Mouse (Mus musculus): Measurements from ENCODE around the gene Dnaic1.
A peak's percentile ranks its signal among the peaks of the same experiment; 100 is the strongest.

The Dnaic1 gene

DNA sequence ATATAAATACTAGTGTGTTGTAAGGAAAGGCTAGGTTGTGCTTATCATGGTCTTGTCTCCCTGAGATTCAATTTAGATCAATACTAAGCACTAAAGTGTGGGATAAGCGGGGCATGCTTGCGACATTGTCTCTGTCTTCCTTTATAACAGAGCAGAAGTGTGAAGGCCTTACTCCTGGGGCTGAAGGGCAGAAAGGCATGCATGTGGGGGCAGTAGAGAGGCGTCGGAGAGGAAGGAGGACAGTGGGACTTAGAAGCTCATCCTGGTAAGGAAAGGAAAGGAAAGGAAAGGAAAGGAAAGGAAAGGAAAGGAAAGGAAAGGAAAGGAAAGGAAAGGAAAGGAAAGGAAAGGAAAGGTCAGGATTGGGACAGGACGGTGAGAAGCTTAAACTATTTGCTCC is 1.9 kb downstream of the Dnaic1 start:
- DNase-seq (ENCODE audit: low spot score in 2 of 2): no peak

DNA sequence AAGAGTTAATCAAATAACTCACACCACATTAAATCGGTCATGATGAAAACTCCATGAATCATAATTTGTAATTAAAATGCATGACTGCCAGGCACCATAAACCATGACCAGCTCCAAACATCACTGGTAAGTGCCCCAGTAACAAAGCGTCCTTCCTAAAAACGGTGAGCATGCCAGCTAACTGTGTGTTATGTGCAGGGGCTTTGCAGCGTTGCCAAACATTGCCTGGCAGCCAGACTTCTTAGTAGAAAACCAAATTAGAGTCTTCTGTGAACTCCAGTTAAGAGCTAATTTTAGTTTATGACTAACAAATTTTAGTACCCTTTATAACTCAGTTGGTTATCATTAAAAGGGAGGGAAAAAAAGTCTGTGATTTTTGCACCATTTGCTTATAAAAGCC is 3.9 kb downstream of the Dnaic1 start:
- DNase-seq (ENCODE audit: low spot score in 2 of 2): no peak

DNA sequence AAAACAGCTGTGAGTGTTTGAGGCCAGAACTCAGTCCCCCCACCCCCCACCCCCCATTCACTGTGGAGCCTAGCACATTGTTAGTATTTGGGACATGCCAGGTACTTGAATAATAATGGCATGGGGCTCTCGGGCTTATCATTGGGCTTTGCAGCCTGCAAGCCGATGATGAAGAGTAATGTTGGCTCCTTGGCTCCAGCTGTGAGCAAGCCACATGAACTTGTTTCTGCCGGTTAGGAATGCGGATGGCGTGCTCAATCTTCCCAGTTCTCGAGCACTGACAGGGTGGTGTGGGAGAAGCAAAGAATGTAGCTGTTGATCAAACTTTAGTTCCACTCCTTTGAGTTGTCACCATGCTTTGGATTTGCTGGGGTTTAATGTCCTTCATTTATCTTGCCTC is 6.3 kb downstream of the Dnaic1 start:
- DNase-seq (ENCODE audit: low spot score in 2 of 2): no peak

DNA sequence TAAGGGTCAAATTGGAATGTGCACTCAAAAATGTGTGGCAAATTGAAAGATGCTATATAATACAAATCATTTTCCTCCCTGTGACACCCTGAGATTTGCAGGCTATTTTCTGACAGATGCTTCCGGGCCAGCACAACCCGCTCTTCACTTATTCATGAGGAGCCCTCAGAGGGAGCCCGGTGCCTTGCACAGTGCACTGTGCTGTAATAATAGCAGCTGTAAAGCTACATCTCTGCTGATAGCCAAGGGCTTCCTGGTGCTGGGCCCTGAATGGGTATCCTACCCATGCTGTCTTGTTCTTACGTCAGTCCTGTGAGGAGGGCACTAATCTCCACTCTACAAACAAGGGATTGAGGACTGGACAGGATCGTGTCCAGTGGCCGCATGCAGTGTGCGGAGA is 13.8 kb downstream of the Dnaic1 start:
- no peak for DNase-seq (ENCODE audit: low spot score in 2 of 2)

DNA sequence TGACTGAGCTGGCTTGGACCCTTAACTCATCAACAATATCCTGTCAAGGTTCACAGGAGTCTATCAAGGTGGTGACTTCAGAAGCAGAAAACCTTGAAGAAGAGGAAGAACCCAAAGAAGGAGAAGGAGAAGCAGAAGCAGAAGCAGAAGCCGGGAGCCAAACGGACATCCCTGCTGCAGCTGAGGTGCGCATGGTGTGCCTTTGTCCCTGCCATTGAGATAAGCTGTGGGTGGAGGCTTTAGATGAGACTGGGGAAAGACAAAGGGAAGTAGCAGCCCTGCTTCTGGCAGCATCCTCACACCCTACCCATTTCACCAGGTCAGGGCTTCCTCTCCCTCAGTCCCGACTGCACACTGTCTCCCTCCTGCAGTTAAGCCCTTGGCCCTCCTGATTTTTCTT is 33.2 kb downstream of the Dnaic1 start:
- no peak for DNase-seq (ENCODE audit: low spot score in 2 of 2)

DNA sequence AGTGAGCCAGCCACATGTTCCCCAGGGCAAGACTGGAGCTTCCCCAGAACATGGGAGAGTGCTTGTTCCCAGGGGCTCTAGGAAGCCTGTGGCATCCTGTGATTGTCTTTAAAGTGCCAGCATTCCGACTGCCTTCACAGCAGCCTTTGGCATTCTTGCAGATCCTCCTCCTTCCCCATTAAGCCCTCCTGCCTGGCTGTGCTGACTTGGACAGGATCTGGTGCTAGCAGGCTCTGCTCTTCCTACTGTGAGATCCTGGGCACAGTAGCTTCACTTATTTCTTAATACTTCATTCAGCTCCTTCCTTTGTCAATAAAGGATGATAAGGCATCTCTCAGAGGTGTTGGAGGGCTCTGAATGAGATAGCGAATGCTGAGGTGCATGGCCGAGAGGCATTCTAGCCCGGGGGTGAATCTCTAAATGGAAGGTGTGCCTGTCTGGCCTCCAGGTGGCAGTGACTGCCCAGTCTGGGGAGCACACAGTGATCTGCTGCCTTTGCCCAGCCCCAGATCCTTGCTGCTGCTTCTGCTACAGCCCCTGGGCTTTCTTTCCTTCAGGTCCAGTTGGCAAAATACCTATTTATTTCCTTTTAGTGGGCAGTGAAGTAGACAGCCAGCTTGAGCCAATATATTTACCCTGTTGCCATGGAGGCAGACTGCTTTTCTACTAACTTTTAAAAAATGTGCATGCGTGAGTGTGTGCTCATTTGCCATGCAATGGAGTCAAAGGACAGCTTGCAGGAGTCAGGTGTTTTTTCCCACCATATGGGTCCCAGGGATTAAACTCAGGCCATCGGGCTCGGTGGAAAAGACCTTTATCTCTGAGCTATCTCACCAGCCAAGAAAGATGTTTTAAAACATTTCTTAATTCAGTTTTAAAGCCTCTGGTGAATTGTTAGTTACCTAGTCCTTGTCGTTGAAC is 35.2 kb downstream of the Dnaic1 start:
- DNase-seq (ENCODE audit: low spot score in 2 of 2): no peak

DNA sequence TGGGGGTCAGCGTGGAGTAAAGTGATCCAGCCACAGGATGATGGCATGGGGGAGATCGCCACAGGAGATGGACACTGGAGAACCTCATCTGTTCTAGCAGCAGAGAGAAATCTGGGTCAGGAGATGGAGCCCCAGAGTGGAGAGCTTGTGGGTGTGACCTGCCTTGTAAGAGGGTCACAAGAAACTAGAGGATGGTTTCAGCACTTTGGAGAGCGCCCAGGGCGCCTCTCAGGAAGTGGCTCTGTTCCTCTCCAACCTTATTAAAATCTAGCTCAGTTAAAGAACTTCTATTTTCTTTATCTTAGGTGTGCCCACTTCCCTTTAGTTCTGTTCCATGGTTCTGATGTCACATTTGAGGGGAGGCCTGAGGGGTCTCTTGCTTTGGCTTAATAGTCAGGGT is 37.2 kb downstream of the Dnaic1 start:
- DNase-seq (ENCODE audit: low spot score in 2 of 2): peak in 1 of 2 experiments; percentile 38

DNA sequence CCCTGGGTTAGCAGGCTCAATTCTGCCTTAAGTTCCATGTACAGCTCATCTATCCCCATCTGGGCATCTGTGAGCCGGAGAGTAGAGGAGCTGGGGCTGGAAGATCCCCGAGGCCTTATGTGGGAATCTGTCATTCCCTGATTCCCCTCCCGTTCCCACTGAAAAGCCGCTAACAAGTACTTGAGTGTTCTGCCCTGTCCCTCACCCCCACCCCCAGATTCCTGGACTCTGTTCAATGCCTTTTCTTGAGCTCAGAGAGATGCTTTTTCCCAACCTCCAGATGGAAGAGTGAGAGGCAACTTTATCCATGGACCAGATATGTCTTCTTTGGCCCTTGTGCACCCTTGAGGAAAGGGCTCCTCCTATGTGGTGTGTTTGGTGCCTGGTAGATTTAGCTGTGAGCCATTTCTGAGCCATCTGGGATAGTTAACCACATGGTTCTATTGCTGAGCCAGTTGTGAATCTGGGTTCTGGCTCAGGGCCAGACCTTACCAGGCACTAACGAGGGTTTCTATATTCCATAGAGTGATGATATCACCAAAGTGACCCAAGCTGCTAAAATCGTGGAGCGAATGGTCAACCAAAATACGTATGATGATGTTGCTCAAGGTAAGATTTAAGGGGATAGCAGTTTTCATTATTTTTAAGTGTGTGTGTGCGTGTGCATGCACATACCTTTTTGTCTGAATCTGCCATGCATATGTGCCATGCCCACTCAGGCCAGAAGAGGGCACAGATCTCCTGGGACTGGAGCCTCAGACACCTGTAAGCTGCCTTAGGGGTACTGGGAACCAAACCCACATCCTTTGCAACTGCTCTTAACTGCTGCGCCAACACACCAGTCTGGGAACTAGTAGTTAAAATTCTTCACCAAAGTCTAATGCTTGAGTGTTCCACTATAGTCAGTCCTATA is 40.4 kb downstream of the Dnaic1 start:
- peak; percentile 26 to 29 for DNase-seq (ENCODE audit: low spot score in 2 of 2)

DNA sequence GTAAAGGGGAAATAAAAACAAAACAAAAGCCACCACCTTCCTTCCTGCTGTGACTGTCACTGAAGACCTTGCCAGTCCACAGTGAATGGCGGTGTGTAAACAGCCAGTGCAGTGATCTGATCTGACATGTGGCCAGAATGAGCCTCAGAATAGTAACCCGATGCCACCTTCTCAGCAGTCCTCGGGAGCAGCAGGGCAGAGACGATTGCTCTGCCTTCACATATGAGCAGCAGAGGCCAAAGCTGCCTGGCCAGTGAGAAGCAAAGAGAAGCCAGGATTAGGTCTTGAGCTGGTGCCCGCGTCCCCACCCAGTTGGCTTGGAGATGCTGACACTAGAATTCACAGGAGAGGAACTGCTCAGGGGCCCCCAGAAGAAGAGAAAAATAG is 41.0 kb downstream of the Dnaic1 start:
- no peak for DNase-seq (ENCODE audit: low spot score in 2 of 2)

DNA sequence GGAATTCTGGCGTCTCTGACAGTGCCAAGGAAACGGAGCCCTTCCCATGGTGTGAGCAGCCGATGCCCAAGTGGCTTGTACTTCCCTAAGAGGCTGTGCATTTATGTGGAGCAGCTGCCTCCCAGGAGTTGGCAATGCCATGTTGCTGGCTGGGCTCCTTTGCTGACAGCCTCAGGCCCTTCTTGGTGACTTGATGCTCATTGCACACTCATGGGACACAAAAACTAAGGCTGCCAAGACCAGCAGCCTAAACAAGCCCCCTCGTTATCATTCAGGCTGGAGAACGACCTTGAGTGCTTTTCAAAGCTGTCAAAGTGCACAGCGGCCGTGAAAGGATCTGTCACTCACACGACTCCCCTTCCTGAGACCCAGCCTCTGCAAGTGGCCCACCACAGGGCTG is 42.6 kb downstream of the Dnaic1 start:
- DNase-seq (ENCODE audit: low spot score in 2 of 2): no peak

DNA sequence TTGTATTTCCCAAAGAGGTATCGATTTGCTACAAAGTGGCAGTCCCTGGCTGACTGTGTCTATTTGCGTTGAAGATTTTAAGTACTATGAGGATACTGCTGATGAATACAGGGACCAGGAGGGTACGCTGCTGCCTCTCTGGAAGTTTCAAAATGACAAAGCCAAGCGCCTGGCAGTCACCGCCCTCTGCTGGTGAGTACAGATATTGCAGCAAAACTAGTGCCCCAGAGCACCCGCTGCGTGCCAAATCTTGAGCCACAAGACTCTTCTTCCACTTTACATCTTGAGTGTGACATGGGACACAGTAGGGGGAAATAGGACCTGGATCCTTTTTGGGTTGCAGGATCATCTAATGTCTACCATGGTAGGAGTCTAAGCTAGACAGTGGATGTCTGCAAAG is 44.6 kb downstream of the Dnaic1 start:
- peak; percentile 38 to 69 for DNase-seq (ENCODE audit: low spot score in 2 of 2)

DNA sequence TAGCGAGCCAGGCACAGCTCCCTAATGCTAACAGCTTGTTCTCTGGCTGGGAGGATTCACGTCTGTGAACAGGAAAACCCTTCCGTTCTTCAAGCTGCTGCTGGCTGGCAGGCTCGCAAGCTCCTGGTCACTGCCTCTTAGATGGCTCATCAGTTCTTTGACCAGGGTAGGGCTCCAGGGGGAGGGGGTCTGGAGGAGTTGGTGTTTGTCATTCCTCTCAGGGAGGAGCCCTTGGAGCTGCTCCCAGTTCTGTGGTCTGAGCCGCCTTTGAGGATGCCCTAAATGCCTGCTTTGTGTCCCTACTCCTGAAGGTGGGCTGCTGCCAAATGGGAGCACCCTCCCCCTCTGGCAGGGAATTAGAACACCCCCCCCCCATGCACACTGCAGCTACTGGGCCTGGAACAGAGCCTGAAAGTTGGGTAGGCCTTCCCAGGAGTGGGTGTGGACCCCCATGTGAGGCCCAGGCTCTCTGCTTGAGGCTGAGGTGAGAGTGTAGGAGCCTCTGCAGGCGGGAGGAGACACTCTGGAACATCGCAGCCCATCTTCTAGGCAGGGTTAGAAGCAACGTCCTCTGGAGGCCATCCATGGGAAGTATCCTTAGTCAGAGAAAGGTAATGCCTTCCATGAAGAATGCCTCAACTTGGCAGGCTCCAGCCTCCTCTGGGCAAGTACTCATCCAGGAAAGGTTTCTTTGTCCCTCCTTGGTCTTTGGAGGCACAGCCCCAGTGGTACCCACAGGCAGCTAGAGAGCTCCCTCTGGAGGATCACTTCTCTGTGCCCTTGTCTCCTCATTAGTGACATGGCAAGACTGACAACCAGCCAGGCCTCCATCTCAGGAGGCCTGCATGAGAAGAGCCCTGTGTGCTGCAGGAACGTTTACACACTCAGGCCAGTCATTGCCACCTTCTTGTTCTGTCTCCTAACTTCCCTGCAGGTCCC is 46.4 kb downstream of the Dnaic1 start:
- no peak for DNase-seq (ENCODE audit: low spot score in 2 of 2)

DNA sequence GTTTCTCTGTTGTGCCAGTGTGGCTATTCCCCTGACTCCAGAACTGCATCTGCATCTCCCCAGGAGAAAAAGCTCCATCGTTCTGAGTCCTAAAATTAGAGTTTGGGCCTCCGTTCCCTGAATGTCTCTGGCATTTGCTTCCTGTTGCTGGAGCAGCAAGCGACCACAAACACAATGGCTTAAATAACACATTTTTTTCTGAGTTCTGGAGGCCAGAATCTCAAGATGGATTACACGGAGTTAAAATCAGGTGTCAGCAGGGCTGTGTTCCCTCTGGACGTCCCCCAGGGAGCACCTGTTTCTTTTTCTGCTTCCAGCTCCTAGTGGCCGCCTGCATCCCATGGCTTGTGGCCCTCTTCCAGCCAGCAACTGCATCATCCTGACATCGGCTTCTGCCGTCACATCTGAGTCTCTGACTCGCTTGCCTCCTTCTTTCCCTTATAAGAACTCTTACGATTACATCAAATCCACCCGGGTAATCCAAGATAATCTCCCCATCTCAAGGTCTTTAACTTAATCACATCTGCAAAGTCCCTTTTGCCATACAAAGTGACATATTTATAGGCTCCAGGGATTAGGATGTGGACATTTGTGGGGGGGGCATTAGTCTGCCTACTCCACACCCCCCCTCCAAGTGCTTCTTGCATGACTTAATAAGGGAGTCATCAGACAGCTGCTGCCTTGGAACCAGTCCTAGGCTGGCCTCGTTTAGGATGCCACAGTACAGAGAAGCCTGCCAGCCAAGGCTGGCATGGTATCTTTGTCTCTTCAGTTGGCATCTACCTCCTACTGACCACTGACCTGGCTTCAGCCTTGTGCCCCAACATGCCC is 49.6 kb downstream of the Dnaic1 start:
- no peak for DNase-seq (ENCODE audit: low spot score in 2 of 2)

DNA sequence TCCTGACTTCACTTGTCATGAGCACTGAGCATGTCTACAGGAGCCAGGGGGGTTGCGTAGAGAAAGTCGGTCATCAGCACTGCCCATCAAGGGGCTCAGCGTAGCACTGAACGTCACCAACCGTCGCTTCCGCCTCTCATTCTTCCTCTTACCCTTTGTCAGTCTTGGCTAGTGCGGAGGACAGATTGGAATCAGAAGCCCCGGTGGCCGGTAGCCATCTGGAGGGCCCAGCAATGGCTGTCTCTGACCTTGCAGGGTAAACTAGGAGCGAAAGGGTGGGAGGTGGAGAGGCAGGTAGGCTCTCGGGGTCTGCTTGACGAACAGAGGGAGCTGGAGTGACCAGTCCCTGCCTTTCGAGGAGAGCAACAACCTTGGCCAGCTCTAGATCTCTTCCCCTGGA is 52.5 kb downstream of the Dnaic1 start:
- no peak for DNase-seq (ENCODE audit: low spot score in 2 of 2)

DNA sequence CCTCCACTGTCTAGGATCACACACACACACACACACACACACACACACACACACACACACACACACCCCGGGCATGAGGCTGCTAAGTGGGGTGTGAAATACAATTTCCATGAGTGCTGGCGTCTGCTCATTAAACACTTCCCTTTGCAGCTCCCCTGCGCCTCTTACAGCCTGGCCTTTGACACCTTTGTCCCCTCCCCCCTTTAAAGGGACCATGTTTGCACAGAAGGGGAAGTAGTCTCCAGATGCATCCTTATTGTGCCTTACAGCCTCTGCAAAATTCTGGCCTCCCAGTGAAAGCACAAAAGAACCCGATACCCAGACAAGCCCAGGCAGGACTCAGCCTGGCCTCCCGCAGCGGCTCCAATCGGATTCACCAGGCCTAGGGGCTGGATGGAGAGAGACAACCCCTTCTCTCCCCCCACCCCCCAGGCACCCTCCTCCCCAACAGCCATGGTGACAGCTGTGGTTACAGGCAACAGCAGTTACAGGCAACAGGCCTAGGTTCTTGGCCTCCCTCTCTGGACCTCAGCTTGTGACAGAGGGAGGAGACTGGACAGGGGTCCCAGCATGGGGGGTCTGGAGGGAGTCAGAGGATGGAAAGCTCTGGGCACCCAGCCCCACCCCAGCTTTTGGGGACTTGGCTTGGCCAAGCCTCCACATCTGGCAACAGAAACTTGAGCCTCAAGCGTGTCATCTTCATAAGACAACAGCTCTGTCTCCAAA is 58.8 kb downstream of the Dnaic1 start:
- DNase-seq (ENCODE audit: low spot score in 2 of 2): no peak

DNA sequence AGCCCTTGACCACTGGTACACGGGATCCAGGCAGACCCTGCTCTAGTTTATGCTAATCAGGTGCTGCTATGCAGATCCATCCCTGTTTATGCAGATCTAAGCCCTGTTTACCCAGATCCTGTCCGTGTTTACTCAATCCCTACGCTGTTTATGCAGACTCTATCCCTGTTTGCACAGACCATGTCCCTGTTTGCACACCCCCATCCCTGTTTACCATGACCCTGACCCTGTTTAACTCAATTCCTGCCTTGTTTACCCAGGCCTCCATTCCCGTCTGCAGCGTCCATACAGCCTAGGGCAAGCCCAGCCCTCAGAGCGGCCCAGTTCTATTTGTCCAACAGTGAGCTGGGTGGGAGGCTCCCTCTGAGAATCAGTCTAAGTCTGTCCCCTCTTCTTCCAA is 60.6 kb downstream of the Dnaic1 start:
- DNase-seq (ENCODE audit: low spot score in 2 of 2): no peak

DNA sequence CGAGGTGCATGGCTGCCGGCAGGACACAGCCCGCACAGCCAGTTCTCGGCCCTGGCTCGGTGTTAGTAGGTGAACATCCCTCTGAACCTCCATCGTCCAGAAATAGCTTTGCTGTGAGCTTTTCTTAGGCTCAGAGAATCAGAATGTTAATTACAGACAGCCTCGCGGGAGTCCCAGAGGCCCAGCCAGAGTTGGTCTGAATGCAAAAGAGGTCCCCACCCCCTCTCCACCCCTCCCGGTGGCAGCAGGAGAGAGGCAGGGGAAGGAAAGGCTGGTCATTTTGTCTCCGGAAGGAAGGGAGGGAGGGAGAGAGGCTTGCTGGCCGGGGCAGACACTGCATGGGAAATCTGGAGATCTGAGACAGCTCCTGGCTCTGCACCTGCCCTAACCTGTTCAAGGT is 61.8 kb downstream of the Dnaic1 start:
- DNase-seq (ENCODE audit: low spot score in 2 of 2): no peak

DNA sequence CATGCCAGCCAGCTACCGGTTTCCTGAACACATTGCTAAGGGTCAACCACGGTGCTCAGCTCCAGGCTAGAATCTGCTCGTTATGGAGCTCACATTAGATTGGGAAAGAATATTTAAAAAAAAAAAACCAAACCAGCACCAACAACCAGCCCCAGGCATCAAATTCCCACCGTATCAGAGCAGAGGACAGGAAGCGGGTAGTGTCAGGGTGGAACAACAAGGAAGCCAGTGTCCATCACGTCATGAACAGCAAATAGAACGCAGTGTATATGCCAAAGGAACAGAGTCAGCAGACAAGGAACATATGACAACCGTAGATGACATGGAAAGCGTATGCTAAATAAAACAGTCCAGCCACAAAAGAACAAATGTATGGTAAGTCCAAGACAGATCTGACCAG is 63.4 kb downstream of the Dnaic1 start:
- no peak for DNase-seq (ENCODE audit: low spot score in 2 of 2)

DNA sequence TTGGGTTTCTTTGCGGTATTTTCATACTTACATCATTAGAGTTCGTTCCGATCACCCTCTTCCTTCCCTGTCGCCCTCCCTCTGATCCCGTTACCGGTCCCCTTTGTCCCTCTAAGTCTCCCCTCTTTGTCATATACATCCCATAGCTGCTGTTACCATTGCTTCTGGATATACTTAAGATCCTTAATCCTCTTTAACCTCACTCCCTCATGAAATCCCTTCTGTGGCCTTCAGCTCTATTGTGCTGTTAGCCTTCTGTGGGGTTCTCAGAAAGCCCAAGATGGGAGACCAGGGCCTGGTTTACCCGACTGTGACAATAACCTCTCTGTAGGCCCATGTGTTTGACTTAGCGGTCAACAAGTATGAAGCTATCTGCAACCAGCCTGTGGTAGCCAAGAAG is 65.1 kb downstream of the Dnaic1 start:
- DNase-seq (ENCODE audit: low spot score in 2 of 2): no peak

DNA sequence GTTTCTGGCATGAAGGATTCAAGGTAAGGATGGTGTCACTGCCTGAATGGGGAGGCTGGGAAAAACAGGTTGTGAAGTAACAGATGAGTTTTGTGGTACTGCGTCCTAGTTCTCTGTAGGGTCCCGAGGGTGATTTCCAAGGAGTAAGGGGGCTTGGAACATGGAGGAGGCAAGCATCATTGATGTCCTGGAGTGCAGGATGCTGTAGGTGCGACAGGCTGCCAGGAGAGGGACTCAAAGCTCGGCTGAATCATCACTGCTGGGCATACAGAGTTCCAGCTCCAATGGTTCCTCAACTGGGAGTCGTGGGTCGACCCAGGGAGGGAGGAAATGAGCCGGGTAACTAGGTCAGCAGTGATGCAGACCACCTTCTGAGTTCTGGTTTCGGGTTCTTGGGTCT is 65.6 kb downstream of the Dnaic1 start:
- no peak for DNase-seq (ENCODE audit: low spot score in 2 of 2)
